27 mouse cellular contexts compared by ENCODE assay signal in the genomic region with DNA sequence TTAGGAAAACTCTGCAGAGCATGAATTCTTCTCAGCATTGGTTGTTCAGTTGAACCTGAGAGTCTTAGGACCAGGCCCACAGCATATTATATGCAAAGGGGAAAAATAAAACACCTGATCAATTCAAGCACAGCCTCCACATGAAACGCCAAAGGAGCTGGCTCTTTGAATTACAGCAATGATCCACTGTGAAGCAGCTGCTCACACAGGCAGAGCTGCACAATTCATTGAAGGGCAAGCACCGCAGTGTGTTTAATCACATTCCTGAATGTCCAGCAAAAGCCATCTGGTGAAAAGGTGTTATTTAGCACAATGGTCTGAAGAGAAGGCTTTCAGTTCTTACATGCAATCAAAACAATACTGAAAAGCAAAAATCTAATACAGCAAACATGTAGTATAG.
DNase-seq lines count a peak whose midpoint lies in the region; ATAC-seq and TF ChIP-seq lines count a peak whose summit lies in the region.
"Had no signal": no experiment of that assay in that cellular context is flagged by ENCODE, and none has a peak within 500 bp of the region (broad histone marks: within the 10 kb centered on the region; RNA-seq: fewer than 3 reads in every experiment).

No protein-coding gene starts in this region.

- H3K9ac ChIP-seq in midbrain, embryonic 13.5 days (replicated peaks) = no peak overlapping the region
- H3K9ac ChIP-seq: embryonic facial prominence, embryonic 12.5 days; heart, embryonic 15.5 days; hindbrain, embryonic 14.5 days; liver, embryonic 12.5 days; liver, postnatal 0 days; neural tube, embryonic 15.5 days had no signal

- H3K27ac ChIP-seq in midbrain, embryonic 13.5 days = no peak overlapping the region
- no peak overlapping the region for H3K27ac ChIP-seq in midbrain, embryonic 10.5 days (replicated peaks)
- H3K27ac ChIP-seq in layer of hippocampus, adult 2 months = no peak overlapping the region
- H3K27ac ChIP-seq: embryonic facial prominence, embryonic 12.5 days; heart, embryonic 10.5 days; heart, embryonic 15.5 days; hindbrain, embryonic 14.5 days; liver, embryonic 12.5 days; neural tube, embryonic 15.5 days had no signal

- H3K4me2 ChIP-seq in midbrain, embryonic 13.5 days (replicated peaks) = no peak overlapping the region
- H3K4me2 ChIP-seq: embryonic facial prominence, embryonic 12.5 days; heart, embryonic 15.5 days; hindbrain, embryonic 14.5 days; liver, embryonic 12.5 days; neural tube, embryonic 15.5 days had no signal

- no peaks in the 10 kb centered on the region for H3K9me3 ChIP-seq in midbrain, embryonic 13.5 days
- H3K9me3 ChIP-seq in midbrain, embryonic 10.5 days (replicated peaks) = no peaks in the 10 kb centered on the region
- H3K9me3 ChIP-seq: embryonic facial prominence, embryonic 12.5 days; heart, embryonic 10.5 days; heart, embryonic 15.5 days; liver, embryonic 12.5 days; neural tube, embryonic 15.5 days had no signal

- TF ChIP-seq CTCF in layer of hippocampus, adult 2 months (conservative IDR thresholded peaks at IDR 0.05) = no peak

- no peaks in the 10 kb centered on the region for H3K27me3 ChIP-seq in midbrain, embryonic 13.5 days
- no peaks in the 10 kb centered on the region for H3K27me3 ChIP-seq in midbrain, embryonic 10.5 days (ENCODE audit: low read depth, poor library complexity, severe bottlenecking)
- H3K27me3 ChIP-seq: embryonic facial prominence, embryonic 12.5 days; heart, embryonic 15.5 days; liver, embryonic 12.5 days; neural tube, embryonic 15.5 days had no signal

- H3K4me1 ChIP-seq in midbrain, embryonic 13.5 days (replicated peaks) = 0 out of 2 replicates have a peak, but pooled peaks cover 3% of the 10 kb centered on the region
- H3K4me1 ChIP-seq in midbrain, embryonic 10.5 days = no peaks in the 10 kb centered on the region
- H3K4me1 ChIP-seq: embryonic facial prominence, embryonic 12.5 days; heart, embryonic 10.5 days; heart, embryonic 15.5 days; liver, embryonic 12.5 days had no signal

- DNase-seq in heart, adult 11 months = peak; percentile 21
- DNase-seq in heart, postnatal 10 days = no peak
- DNase-seq in midbrain, embryonic 10.5 days (ENCODE audit: low spot score) = no peak
- peak; percentile 5 for DNase-seq in embryo, embryonic 10.5 days (ENCODE audit: low spot score)
- peak; percentile 35 for DNase-seq in forelimb bud, embryonic 11.5 days (ENCODE audit: low read depth, low spot score)
- DNase-seq in layer of hippocampus, adult 2 months (ENCODE audit: low spot score in 2 of 2) = no peak
- DNase-seq: adrenal gland, postnatal 14 days; cerebellum, adult 11-12 months; cerebellum, adult 9-11 months; gastrocnemius, postnatal 14 days; heart, postnatal 36 days; kidney, adult 8-10 months; kidney, postnatal 10 days; layer of hippocampus, adult 9-11 months; liver, postnatal 0 days; lung, postnatal 36 days; thymus, adult 2 months; thymus, postnatal 36 days had no signal

- no peak overlapping the region for H3K4me3 ChIP-seq in midbrain, embryonic 13.5 days (replicated peaks)
- H3K4me3 ChIP-seq in midbrain, embryonic 10.5 days = no peak overlapping the region
- H3K4me3 ChIP-seq in layer of hippocampus, adult 2 months = no peak overlapping the region
- H3K4me3 ChIP-seq: embryonic facial prominence, embryonic 12.5 days; heart, embryonic 10.5 days; heart, embryonic 15.5 days; liver, embryonic 12.5 days; neural tube, embryonic 15.5 days had no signal

- H3K36me3 ChIP-seq in midbrain, embryonic 13.5 days = no peaks in the 10 kb centered on the region
- no peaks in the 10 kb centered on the region for H3K36me3 ChIP-seq in midbrain, embryonic 10.5 days
- H3K36me3 ChIP-seq: embryonic facial prominence, embryonic 12.5 days; heart, embryonic 10.5 days; heart, embryonic 15.5 days; liver, embryonic 12.5 days; neural tube, embryonic 15.5 days had no signal

- WGBS in midbrain, embryonic 13.5 days = 38% methylated on average over 2 of the region's 2 CpGs
- WGBS in midbrain, embryonic 10.5 days = 60% methylated on average over 2 of the region's 2 CpGs

- intact Hi-C loops in heart, postnatal 10 days (cut with DNase I) = no loop called here

- peak; percentile 55; the same call in 1 of the 2 replicates for ATAC-seq in midbrain, embryonic 13.5 days
- ATAC-seq: CD4-positive, CD25-positive, alpha-beta regulatory T cell, adult 4 months; intestine, embryonic 16.5 days; liver, embryonic 12.5 days; liver, postnatal 0 days had no signal

Comparison
In these comparisons a context has a peak if more than half of its experiments do, and no peak if none do; other contexts are left out.
1. DNase-seq: peak in heart, adult 11 months (single experiment), embryo, embryonic 10.5 days (single experiment) and forelimb bud, embryonic 11.5 days (single experiment); none in heart, postnatal 10 days (0 of 2), midbrain, embryonic 10.5 days (single experiment) and layer of hippocampus, adult 2 months (0 of 2).